Mouse (Mus musculus): ENCODE results near the gene Srgap2.

The Srgap2 gene

GRCm38 (mm10) chr1:131527281-131528080 is at the start of gene Srgap2, which contains the start of gene Fam72a:
Gene Srgap2 (minus strand): TSS chr1:131527352.
Gene Fam72a (plus strand): TSS chr1:131527903.
- peak; percentile 94 for DNase-seq (ENCODE audit: low spot score)

- DNase-seq (ENCODE audit: low spot score): peak; percentile 7
These were observed 46.6 kb upstream of the Srgap2 start for GRCm38 (mm10) chr1:131573721-131574120.

GRCm38 (mm10) chr1:131570391-131570790 is 43.2 kb upstream of the Srgap2 start:
- DNase-seq (ENCODE audit: low spot score): no peak

GRCm38 (mm10) chr1:131569721-131570120 is 42.6 kb upstream of the Srgap2 start:
- no peak for DNase-seq (ENCODE audit: low spot score)

- peak; percentile 19 for DNase-seq (ENCODE audit: low spot score)
These were observed 38.9 kb upstream of the Srgap2 start for GRCm38 (mm10) chr1:131566056-131566455.

- no peak for DNase-seq (ENCODE audit: low spot score)
These were observed 34.9 kb upstream of the Srgap2 start for GRCm38 (mm10) chr1:131562081-131562480.

- no peak for DNase-seq (ENCODE audit: low spot score)
These were observed 33.3 kb upstream of the Srgap2 start for GRCm38 (mm10) chr1:131560500-131560899.

- peak; percentile 72 for DNase-seq (ENCODE audit: low spot score)
These were observed 28.1 kb upstream of the Srgap2 start for GRCm38 (mm10) chr1:131555042-131555812.

GRCm38 (mm10) chr1:131553428-131553827 is 26.3 kb upstream of the Srgap2 start:
- no peak for DNase-seq (ENCODE audit: low spot score)

- DNase-seq (ENCODE audit: low spot score): no peak
These were observed 24.8 kb upstream of the Srgap2 start for GRCm38 (mm10) chr1:131551956-131552355.

GRCm38 (mm10) chr1:131548494-131549365 is 21.6 kb upstream of the Srgap2 start:
- no peak for DNase-seq (ENCODE audit: low spot score)

- DNase-seq (ENCODE audit: low spot score): no peak
These were observed 19.9 kb upstream of the Srgap2 start for GRCm38 (mm10) chr1:131546798-131547690.

- DNase-seq (ENCODE audit: low spot score): no peak
These were observed 16.9 kb upstream of the Srgap2 start for GRCm38 (mm10) chr1:131543886-131544565.

GRCm38 (mm10) chr1:131541903-131542302 is 14.8 kb upstream of the Srgap2 start:
- DNase-seq (ENCODE audit: low spot score): no peak

- no peak for DNase-seq (ENCODE audit: low spot score)
These were observed 14.3 kb upstream of the Srgap2 start for GRCm38 (mm10) chr1:131541431-131541830.

- DNase-seq (ENCODE audit: low spot score): no peak
These were observed 13.6 kb upstream of the Srgap2 start for GRCm38 (mm10) chr1:131540795-131541194.

- no peak for DNase-seq (ENCODE audit: low spot score)
These were observed 12.6 kb upstream of the Srgap2 start for GRCm38 (mm10) chr1:131539771-131540170.

GRCm38 (mm10) chr1:131528561-131529166 is 1.5 kb upstream of the Srgap2 start:
- no peak for DNase-seq (ENCODE audit: low spot score)

- DNase-seq (ENCODE audit: low spot score): peak; percentile 76
These were observed 942 bp upstream of the Srgap2 start for GRCm38 (mm10) chr1:131528081-131528507.
